Mouse (Mus musculus) heart, postnatal 0 days (tissue): ENCODE measurements around the gene Stk24.

Source experiments
- CTCF ChIP-seq: IDR thresholded peaks from 2 replicates; pipeline ENCODE4 v1.5.1; 2016; ENCODE audit warnings: antibody characterized with exemption, control low read depth, low read depth
- EP300 ChIP-seq: IDR thresholded peaks from 2 replicates; pipeline ENCODE4 v1.6.1; 2016; ENCODE audit warnings: antibody characterized with exemption, low read depth

- TF ChIP-seq CTCF (no peak), EP300 (no peak)
Measured at GRCm38 (mm10) chr14:121310325-121311080, 69.3 kb downstream of the Stk24 start.
